8 mouse cellular contexts compared by ENCODE assay signal in genomic region chr2:32852156-32852555, GRCm38 (mm10). TPM values are rescaled to one million over a fixed set of nuclear protein-coding genes. Genes with fewer than 3 reads are reported as not detected.
A peak's percentile ranks its signal among the peaks of the same experiment; 100 is the strongest.
DNase-seq lines count a peak whose midpoint lies in the region; ATAC-seq and TF ChIP-seq lines count a peak whose summit lies in the region.

No protein-coding gene starts in this region.

- no peaks in the 10 kb centered on the region for H3K36me3 ChIP-seq in heart, embryonic 13.5 days
- no peaks in the 10 kb centered on the region for H3K36me3 ChIP-seq in kidney, postnatal 0 days (ENCODE audit: insufficient read depth, low read length)
- H3K36me3 ChIP-seq in lung, embryonic 16.5 days (ENCODE audit: control insufficient read depth, insufficient read depth, low read length): no peaks in the 10 kb centered on the region

- peak; percentile 60 for TF ChIP-seq CTCF in kidney, postnatal 0 days (IDR thresholded peaks at IDR 0.05; ENCODE audit: low read depth)

- 3% methylated on average over 20 of the region's 20 CpGs for WGBS in heart, embryonic 13.5 days
- WGBS in kidney, postnatal 0 days: 2% methylated on average over 20 of the region's 20 CpGs
- WGBS in lung, embryonic 16.5 days: 3% methylated on average over 20 of the region's 20 CpGs

- H3K4me1 ChIP-seq in heart, embryonic 13.5 days: peaks cover 4% of the 10 kb centered on the region
- no peaks in the 10 kb centered on the region for H3K4me1 ChIP-seq in kidney, postnatal 0 days (replicated peaks; ENCODE audit: insufficient read depth, low read length)
- H3K4me1 ChIP-seq in lung, embryonic 16.5 days (replicated peaks; ENCODE audit: control insufficient read depth, insufficient read depth, low read length): peaks cover 6% of the 10 kb centered on the region

- H3K4me2 ChIP-seq in heart, embryonic 13.5 days: peak overlapping the region; percentile 36; the same call in 1 of the 2 replicates
- H3K4me2 ChIP-seq in kidney, postnatal 0 days (ENCODE audit: low read length): no peak overlapping the region; the same call in 1 of the 2 replicates
- peak overlapping the region; percentile 29; the same call in 1 of the 2 replicates for H3K4me2 ChIP-seq in lung, embryonic 16.5 days (ENCODE audit: low read depth, low read length)

- no peak for DNase-seq in heart, adult 8-10 months (ENCODE audit: low spot score)
- peak; percentile 87 for DNase-seq in cerebellum, adult 8-10 months
- peak; percentile 50 for DNase-seq in kidney, postnatal 0 days (ENCODE audit: low spot score)
- peak; percentile 62 for DNase-seq in retina, postnatal 7 days (ENCODE audit: low read depth, low spot score)
- DNase-seq in c-Kit-positive CD71-positive TER-119-positive erythroid progenitor cells, embryonic 14.5 days (ENCODE audit: low spot score): no peak

- no peak overlapping the region for H3K27ac ChIP-seq in heart, embryonic 13.5 days (replicated peaks)
- H3K27ac ChIP-seq in kidney, postnatal 0 days: no peak overlapping the region
- no peak overlapping the region for H3K27ac ChIP-seq in lung, embryonic 16.5 days (ENCODE audit: low read length)

- peak overlapping the region; percentile 42; the same call in 1 of the 2 replicates for H3K9ac ChIP-seq in heart, embryonic 13.5 days
- no peak overlapping the region for H3K9ac ChIP-seq in kidney, postnatal 0 days (ENCODE audit: low read depth, low read length)
- H3K9ac ChIP-seq in lung, embryonic 16.5 days (ENCODE audit: low read length): no peak overlapping the region

- no peak for ATAC-seq in heart, embryonic 13.5 days (ENCODE audit: extremely low read depth, insufficient number of reproducible peaks, low FRiP score, low TSS enrichment)
- ATAC-seq in frontal cortex, adult (ENCODE audit: low TSS enrichment): peak; percentile 64
- ATAC-seq in kidney, postnatal 0 days (replicated peaks; ENCODE audit: low FRiP score, low read depth): no peak; the same call in 1 of the 2 replicates
- no peak; the same call in 1 of the 2 replicates for ATAC-seq in lung, embryonic 16.5 days (ENCODE audit: low read depth)

- H3K9me3 ChIP-seq in heart, embryonic 13.5 days: no peaks in the 10 kb centered on the region
- H3K9me3 ChIP-seq in kidney, postnatal 0 days (replicated peaks; ENCODE audit: low read length): no peaks in the 10 kb centered on the region
- H3K9me3 ChIP-seq in lung, embryonic 16.5 days (ENCODE audit: control insufficient read depth, low read length): no peaks in the 10 kb centered on the region

- no peak overlapping the region for H3K4me3 ChIP-seq in heart, embryonic 13.5 days
- no peak overlapping the region for H3K4me3 ChIP-seq in kidney, postnatal 0 days (replicated peaks; ENCODE audit: low read depth, low read length)
- H3K4me3 ChIP-seq in lung, embryonic 16.5 days (ENCODE audit: low read length): no peak overlapping the region

- H3K27me3 ChIP-seq in heart, embryonic 13.5 days (replicated peaks): peaks cover 30% of the 10 kb centered on the region
- H3K27me3 ChIP-seq in kidney, postnatal 0 days (ENCODE audit: insufficient read depth, low read length): no peaks in the 10 kb centered on the region
- H3K27me3 ChIP-seq in lung, embryonic 16.5 days (ENCODE audit: control insufficient read depth, insufficient read depth, low read depth, low read length): peaks cover 9% of the 10 kb centered on the region; the same call in 1 of the 2 replicates

RNA-seq across cellular contexts. Expression of gene Stxbp1, which starts 5.1 kb away (rescaled TPM):
- 23.6 and 24.8 TPM in 2 replicates for polyA plus RNA-seq in heart, embryonic 13.5 days (2015; fragmentation: Nextera tagmentation; extraction: Ambion mirVana)
- 10 to 100 TPM in 3 of 4 experiments, 1 to 10 TPM in 1; 8.5 to 10.8 (median 10.5) TPM for total RNA-seq in heart, adult 8-10 months (2022)
- 14.3 and 14.6 TPM in 2 replicates for polyA plus RNA-seq in kidney, postnatal 0 days (2015; fragmentation: Nextera tagmentation; extraction: Ambion mirVana)
- 21.9 and 24.1 TPM in 2 replicates for polyA plus RNA-seq in lung, embryonic 16.5 days (2015; fragmentation: Nextera tagmentation; extraction: Ambion mirVana)

RNA-seq across cellular contexts. Expression of gene Fam129b, which starts 23.8 kb away (rescaled TPM):
- polyA plus RNA-seq in heart, embryonic 13.5 days (2015; fragmentation: Nextera tagmentation; extraction: Ambion mirVana): 46.4 and 47.1 TPM in 2 replicates
- 10 to 100 TPM; 19.1 to 26.8 (median 22.6) TPM for total RNA-seq in heart, adult 8-10 months (2022)
- 41.1 and 42.2 TPM in 2 replicates for polyA plus RNA-seq in kidney, postnatal 0 days (2015; fragmentation: Nextera tagmentation; extraction: Ambion mirVana)
- 133 and 141 TPM in 2 replicates for polyA plus RNA-seq in lung, embryonic 16.5 days (2015; fragmentation: Nextera tagmentation; extraction: Ambion mirVana)

Comparison
In these comparisons a context has a peak if more than half of its experiments do, and no peak if none do; other contexts are left out.
1. DNase-seq: peak in cerebellum, adult 8-10 months (single experiment), kidney, postnatal 0 days (single experiment) and retina, postnatal 7 days (single experiment); none in heart, adult 8-10 months (single experiment) and c-Kit-positive CD71-positive TER-119-positive erythroid progenitor cells, embryonic 14.5 days (single experiment).